Mouse (Mus musculus): Measurements from ENCODE around the gene Fam50a.
A peak's percentile ranks its signal among the peaks of the same experiment; 100 is the strongest.

Fam50a gene

DNA sequence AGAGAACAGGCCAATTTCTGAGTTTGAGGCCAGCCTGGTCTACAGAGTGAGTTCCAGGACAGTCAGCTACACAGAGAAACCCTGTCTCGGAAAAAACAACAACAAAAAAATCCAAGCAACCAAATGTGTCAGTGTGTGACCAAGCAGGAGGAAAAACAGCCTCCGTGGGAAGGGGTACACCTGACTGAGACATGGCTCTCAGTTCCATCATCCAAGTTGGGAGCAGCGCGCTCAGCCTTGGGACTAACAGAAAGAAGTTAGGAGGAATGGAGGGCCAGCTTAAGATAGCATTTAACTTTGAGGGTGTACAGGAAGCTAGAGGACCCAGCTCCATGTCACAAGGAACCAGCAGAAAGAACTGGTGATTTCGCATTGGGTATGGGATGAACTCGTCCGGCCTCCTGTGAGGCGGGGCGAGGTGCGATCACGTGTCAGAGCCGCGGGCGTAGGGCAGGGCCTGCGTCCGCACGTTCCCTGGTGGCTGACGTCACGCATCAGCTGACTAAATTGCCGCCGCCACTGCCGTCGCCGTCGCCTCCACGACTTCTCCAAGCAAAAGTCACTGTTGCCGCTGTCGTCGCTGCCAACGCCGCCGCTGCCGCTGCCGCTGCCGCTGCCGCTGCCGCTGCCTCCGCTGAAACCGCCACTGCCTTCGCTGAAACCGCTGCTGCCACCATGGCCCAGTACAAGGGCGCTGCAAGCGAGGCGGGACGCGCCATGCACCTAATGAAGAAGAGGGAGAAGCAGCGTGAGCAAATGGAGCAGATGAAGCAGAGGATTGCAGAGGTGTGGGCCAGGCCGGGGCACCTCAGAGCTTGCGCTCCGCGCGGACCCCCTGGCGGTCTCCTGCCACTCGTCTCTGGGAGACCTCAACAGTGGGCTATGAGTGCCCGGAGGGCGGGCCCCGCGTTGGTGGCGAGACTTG is at the start of gene Fam50a:
Gene Fam50a (plus strand): TSS at position 494 of the 925 bp plus-strand sequence.
- DNase-seq (ENCODE audit: extremely low spot score, low read depth, low spot score) = no peak

DNA sequence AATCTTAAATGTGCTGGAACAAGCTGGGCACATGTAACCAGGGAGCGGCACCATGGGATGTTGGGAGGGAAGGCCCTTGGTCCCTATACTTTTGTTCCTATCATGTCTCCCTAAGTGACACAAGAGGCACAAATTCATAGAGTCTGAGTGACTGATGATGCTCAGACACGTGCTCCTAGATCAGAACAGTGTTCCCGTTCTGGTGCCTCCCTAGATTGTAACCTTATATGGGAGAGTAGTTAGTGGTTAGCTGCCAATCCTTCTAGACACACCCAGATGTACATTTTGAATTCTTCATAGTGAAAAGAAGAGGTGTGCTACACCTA is 43.1 kb upstream of the Fam50a start:
- DNase-seq (ENCODE audit: extremely low spot score, low read depth, low spot score) = no peak

DNA sequence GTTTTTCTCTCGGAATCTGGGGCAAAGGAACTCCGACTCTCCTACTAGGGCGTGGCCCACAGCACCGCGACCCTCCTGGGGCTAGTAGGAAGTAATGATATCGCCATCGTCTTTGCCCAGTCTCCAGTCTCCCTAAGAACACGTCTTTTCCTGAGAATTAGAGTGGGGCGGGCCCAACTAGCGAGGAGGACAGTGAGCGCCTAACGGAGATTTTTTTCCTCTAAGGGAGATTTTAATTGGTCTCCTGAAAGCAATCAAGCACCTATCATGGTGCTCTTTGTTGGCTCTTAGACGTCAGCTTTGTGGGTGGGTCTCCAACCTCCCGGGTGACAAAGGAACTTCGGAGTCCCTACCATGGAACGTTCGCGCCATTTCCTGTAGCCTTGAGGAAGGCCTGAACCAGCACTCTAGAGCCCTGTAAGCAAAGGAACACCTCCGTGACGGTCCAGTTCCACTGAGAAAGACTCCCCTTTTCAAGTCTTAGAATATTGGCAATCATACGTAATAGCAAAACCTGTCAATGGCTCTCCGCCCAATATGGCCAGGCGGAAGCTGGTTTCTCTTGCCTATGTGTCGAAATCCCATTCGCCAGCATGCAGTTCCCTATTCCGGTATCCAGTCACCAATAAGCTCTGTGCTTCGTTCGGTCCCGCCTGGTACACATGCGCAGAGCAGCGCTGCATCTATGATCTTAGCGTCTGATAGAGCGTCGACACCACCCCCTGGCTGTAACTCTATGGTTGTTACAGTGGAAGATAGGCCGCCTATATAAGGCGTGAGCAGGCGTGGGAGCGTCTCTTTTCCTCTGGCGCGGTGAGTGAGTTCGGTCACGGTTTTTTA is 42.6 kb upstream of the Fam50a start, which contains the start of gene Rpl10:
Gene Rpl10 (plus strand): TSS at position 751 of the 840 bp plus-strand sequence.
- peak; percentile 96 for DNase-seq (ENCODE audit: extremely low spot score, low read depth, low spot score)

DNA sequence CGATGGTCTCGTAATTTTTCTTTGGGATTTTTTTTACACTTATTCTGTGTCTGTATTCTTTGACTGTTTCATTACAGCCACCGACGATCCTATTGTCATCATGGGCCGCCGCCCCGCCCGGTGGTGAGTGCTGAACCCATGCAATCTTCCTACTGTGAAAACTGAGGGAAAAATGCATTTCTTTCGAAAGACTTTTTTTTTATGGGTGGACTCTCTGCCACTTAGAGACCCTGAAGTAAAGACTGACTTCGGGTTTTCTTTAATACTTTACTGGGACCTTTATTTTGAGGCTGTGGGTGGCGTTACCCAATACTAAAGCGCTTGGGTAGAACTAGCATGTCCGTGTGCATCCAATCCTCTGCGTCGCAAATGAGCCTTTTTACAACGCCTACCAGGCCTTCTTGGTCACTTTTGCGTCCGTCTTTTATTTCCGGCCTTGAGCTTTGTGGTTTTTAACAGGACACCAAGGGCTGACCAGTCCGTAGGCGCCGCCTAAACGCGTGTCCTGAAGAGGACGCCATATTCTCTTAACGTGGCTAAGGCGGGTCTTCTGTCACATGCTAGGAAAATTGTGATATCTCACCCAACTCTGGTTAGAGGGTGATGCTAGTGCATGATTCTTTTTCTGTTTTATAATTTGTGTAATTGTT is 41.8 kb upstream of the Fam50a start:
- DNase-seq (ENCODE audit: extremely low spot score, low read depth, low spot score) = no peak

DNA sequence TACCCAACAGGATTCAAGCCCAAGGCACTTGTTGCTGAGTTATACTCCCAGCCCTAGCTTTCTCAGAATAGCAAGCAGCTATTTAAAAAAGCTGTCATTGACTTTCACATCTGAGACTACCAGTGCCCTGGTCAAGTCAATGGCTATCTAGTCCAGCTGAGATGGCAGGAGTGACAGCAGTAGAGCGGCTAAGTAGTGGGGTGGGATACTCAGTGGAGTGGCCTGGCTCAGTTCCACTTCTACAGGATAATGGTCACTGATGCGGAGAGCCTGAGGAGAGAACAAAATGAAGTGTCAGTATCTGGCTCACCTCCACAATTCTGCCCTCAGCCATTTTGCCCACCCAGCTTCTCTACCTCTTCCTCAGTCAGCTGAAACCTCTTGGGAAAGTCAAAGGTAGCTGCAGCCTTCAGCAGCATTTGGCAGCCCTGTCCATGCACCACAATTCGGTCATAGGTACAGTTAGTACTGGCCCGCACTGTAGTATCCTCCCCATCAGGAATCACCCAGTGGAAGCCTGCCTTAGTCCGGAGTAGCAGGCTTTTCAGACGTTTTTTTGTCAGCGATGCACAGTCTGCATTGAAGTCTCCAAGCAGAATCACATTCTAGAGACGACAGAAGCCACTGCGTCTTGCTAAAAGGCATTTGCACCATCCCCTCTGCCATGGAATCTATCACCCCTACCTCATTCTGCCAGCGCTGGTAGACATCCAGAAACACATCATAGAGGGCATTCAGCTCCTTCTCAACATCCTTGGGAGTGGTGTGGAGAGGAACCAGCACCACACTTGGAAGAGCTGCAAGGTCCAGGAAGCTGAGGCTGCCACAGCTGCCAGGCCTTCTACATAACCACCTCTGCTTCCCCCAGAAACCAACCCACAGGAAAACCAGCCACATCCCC is 39.2 kb upstream of the Fam50a start:
- no peak for DNase-seq (ENCODE audit: extremely low spot score, low read depth, low spot score)

DNA sequence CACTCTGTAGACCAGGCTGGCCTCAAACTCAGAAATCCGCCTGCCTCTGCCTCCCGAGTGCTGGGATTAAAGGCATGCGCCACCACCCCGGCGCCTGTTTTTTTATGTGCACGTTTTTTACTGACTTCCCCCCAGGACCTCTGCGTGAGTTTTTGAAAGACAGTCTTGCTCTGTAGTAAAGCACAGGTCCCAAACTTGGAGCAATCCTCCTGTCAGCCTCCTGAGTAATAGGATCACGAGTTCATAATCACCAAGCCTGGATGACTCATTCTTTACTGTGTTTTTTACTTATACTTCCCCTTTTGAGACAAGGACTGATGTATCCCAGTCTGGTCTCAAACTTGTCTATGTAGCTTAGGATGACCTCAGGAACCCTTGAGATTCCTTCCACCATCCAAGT is 34.9 kb upstream of the Fam50a start:
- no peak for DNase-seq (ENCODE audit: extremely low spot score, low read depth, low spot score)

DNA sequence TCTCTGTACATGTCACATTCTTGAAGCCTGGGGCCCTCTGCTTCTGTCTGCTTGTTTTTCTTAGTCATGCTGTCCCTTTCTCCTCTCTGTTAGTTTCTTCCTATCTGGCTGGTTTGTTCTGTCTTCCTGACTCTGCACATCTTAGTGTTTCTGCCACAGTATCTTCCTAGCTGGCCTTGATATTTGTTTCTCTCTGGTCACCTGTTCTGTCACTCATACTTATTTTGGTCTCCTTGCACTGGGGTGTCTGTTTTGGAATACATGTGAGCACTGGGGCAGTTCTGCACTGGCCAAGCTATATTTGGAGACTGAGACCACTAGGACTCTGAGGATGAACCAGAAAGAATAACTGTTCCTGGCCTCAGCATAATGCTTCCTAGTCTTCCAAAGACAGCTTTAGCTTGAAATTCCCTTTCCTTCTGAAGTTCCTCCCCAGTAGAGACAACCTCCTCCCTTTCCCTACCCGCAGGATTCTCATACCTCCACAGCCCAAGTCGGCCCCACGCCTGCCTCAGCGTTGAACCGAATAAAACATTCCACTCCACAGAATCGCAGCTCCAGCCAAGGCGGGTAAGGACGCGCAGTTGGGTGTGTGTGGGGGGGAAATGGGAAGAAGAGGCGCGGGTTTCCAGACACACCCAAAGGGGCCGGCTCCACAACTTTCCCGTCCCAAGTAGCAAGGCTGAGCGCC is 31.6 kb upstream of the Fam50a start:
- DNase-seq (ENCODE audit: extremely low spot score, low read depth, low spot score) = no peak

DNA sequence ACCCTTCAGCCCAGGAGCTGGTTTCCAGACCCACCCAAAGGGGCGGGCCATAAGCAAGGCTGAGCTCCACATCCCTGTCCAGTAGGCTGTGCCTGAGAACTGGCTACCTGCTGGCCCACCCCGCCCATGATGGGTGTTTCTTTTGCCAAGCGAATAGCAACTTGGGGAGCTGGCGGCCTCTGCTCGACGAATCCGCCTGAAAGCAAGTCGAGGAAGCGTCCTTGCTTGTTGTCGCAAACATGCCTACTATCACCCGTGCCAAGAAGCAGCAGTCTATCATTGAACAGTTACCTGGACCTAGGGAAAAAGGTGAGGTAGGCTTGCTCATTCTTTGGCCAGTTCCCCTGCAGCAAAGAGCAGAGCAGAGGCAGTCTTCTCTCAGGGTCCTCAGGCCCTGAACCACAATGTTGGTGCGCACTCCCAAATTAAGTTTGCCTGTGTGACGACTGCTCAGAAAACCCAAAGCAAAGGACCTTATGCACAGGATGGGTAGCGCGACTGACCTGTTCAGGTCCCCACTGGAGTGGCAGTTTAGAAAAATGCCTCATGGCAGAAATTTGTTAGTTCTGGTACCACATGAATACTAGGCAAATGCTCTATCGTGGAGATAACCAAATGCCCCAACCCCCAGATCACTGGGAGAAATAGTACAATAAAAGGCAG is 31.0 kb upstream of the Fam50a start, which contains the start of the genes Taz and Dnase1l1:
Gene Taz (plus strand): TSS at position 181 of the 663 bp plus-strand sequence.
Gene Dnase1l1 (minus strand): TSS at position 606 of the 663 bp plus-strand sequence.
- DNase-seq (ENCODE audit: extremely low spot score, low read depth, low spot score) = no peak

DNA sequence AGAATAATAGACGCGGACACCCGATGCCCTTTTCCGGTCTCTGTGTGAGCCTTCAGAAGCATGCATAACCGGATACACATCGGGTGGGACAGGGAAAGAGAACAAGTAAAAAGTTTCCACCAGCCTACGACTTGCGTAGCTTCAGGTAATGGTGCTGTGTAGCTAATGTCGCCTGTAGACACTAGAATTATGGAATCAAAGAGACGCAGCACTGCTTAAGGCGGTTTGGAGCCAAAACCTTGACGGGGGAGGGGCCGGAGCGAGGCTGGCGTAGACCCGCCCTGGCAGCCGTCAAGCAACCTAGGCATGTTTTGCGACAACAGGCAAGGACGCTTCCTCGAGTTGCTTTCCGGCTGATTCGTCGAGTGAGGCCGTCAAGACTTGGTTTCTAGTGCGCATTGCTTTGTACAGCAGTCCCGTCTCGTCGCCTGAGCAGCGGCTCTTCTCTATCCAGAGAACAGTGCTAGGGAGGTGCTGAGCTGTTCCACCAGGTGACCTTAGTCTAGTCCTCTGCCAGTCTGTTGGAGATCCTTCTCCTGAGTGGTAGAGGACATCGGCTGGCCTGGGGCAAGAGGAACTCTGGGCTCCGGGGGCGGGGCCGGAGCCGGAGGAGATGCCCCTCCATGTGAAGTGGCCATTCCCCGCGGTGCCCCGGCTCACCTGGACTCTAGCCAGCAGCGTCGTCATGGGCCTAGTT is 30.3 kb upstream of the Fam50a start:
- no peak for DNase-seq (ENCODE audit: extremely low spot score, low read depth, low spot score)

DNA sequence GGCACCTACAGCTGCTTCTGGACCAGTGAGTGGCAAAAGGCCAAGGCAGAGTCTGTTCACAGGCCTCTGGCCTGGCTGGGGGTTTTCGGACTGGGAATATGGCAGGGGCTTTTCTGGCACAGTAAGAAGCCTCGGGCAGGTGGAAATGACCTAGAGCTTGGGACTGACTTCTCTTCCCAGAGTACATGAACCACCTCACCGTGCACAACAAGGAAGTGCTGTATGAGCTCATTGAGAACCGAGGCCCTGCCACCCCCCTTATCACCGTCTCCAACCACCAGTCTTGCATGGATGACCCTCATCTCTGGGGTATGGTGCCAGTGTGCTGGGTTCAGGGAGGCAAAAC is 29.8 kb upstream of the Fam50a start:
- no peak for DNase-seq (ENCODE audit: extremely low spot score, low read depth, low spot score)

DNA sequence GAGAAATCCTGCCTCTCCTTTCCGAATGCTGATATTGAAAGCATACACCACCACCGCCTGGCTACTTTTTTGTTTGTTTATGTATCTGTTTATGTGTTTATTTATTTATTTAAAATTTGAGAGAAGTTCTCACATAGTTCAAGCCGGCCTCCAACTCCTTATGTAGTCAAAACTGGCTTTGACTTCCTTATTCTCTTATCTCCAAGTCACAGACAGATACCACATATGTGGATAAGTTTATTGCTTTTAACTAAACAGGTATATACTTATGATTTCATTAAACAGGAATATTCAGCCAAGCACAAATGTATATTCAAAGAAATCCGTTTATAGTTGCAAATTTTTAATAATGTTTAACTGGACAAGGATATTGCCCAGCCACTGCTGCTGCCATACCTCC is 19.4 kb upstream of the Fam50a start:
- no peak for DNase-seq (ENCODE audit: extremely low spot score, low read depth, low spot score)

DNA sequence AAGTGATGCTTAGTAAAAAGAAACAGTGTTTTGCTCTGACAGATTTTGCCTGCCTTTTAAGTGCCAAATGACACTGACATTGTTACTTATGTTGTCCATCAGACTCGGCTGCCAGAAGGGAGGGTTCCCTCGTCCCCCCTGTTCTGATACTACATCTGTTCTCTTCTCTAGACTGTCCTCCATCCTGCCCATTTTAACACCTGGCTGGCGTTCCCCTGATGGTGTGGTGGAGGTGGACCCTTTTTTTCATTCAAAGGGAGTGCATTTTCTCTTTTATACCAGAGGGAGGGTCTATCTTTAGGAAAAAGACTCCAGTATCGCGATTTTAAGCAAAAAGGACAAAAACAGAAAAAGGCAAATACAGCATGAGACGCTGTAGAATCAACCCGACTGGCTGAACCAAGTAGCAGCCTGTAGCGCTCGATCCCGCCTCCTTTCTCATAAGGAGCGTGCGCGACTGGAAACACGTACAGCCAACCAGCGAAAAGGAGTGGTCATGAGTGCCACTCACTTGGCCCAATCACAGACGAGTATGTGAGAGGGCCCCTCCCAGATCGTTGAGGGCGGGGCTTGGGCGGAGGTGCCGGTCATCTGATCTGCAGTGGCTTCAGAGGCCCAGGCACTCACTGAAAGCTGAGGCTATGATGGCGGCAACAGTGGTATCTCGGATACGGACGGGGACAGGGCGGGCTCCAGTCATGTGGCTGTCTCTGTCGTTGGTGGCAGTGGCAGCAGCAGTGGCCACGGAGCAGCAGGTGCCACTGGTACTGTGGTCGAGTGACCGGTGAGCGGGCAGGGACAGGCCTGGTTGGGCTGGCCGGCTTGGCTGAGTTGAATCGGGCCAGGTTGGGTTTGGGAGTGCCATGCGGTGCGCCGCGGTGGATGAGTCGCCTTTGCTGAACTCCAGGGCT is 16.0 kb upstream of the Fam50a start, which contains the start of gene Atp6ap1:
Gene Atp6ap1 (plus strand): TSS at position 560 of the 911 bp plus-strand sequence.
- no peak for DNase-seq (ENCODE audit: extremely low spot score, low read depth, low spot score)

DNA sequence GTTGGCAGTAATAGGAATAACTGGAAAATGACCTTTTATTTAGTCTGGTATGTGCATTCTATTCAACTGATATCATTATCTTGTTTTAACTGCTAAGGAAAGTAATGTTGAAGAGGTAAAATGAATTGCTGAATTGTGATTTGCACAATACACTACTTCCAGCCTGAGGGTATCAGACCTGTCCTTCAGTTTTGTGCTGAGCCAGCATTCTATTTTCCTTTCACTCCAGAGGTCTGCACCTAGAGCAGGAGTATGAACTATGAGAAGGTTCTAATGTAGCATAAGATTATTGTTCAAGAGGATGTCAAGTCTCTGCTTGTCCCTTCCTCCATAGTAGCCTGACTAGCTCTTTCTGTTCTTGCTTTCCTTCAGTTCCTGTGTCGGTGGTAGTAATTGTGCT is 14.5 kb upstream of the Fam50a start:
- DNase-seq (ENCODE audit: extremely low spot score, low read depth, low spot score) = no peak

DNA sequence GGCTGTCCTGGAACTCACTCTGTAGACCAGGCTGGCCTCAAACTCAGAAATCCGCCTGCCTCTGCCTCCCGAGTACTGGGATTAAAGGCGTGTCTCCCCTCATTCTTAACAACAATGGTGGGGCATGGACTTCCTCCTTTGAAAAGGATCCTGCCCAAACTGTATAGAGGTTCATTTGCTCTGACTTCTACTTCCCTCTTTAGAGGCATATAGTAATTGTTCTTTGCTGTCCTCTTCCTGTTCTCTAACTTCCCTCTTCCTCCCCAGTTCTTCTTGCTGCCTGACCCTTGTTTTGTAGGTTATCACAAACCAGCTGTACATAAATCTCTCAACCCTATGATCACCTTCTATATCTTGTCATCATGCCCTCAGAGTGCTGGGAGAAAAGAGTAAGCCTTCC is 13.1 kb upstream of the Fam50a start:
- no peak for DNase-seq (ENCODE audit: extremely low spot score, low read depth, low spot score)

DNA sequence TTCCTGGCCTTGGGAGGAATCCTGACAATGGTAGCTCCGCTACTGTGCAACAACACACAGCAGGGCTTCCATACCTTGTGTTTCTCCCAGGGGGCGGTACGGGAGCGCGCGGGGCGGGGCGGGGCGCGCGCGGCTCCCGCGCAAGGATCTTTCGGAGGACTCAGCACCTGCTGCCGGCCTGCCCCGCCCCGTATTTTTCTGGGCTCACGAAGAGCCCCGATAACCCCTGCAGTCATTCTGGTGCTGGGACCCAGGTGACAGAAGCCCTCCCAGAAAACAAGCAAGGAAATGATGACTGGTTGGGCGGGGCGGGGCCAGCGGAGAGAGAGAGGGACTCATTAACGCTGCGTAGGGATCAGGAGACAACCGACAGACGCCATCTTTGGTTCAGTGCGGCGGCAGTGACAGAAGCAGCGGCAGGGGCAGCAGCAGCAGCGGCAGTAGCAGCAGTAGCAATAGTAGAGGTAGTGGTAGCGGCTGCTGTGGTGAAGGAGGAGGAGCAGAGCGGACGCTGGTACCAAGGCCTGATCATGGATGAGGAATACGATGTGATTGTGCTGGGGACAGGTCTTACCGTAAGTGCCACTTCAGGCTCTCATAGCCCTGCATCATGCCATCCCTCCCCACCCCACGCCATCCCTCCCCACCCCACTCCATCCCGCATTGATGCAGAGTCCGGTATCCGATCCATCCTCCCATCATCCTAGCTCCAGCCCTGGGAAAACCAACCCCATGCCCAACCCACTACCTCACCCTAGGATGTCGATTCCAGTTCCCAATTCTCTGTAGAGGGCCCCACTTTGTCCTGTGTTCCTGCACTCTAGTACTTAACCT is 7.7 kb upstream of the Fam50a start, which contains the start of gene Gdi1:
Gene Gdi1 (plus strand): TSS at position 132 of the 834 bp plus-strand sequence.
- no peak for DNase-seq (ENCODE audit: extremely low spot score, low read depth, low spot score)

DNA sequence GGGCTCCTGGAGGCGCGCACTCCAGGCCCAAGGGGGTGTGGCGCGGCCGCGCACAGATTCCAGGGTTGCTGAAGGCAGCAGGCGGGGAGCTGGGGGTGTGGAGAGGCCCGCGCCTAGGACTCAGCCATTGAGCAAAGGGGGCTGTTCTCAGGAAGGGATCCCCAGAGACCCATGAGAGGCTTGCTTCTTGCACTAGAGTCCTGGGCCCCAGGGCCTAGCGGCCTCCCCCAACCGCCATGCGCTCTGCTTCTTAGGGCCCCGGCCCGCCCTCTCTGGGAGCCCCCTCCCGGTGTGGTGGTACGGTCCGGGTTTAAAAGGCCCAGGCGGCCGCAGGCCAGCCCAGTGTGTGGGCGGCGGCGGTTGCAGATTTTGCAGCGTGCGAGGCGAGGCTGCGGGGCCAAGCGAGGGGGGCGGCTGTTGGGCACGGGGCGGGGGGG is 15.9 kb downstream of the Fam50a start, which contains the start of gene Plxna3:
Gene Plxna3 (plus strand): TSS at position 342 of the 437 bp plus-strand sequence.
- no peak for DNase-seq (ENCODE audit: extremely low spot score, low read depth, low spot score)
